Mouse (Mus musculus): ENCODE results near the gene Fancm. TPM values are rescaled to one million over a fixed set of nuclear protein-coding genes. Genes with fewer than 3 reads are reported as not detected.
"Not testable (repeated sequence)": the region's sequence is repeated elsewhere in the genome, so short reads cannot be mapped to it uniquely, and the experiment has no call there.

The Fancm gene
- total and polyA plus RNA-seq, 3 experiments, result 0.96 to 3.5 (median 2.0) TPM

GRCm38 (mm10) chr12:65119451-65119850, 44.0 kb downstream of the Fancm start:
- Histone ChIP-seq H3K4me3 (no peak overlapping the region), H3K4me1 (ENCODE audit: control insufficient read depth, insufficient read depth, low read length) (no peaks in the 10 kb centered on the region), H3K79me2 (replicated peaks; ENCODE audit: control insufficient read depth, insufficient read depth, low read length) (no peaks in the 10 kb centered on the region), H3K9ac (ENCODE audit: low read depth, low read length) (no peak overlapping the region), H3K36me3 (ENCODE audit: control insufficient read depth, insufficient read depth, low read length) (no peaks in the 10 kb centered on the region), H3K27ac (no peak overlapping the region), H3K27me3 (ENCODE audit: control insufficient read depth, insufficient read depth, low read length) (no peaks in the 10 kb centered on the region)
- TF ChIP-seq CTCF (IDR thresholded peaks at IDR 0.05) (no peak), POLR2A (IDR thresholded peaks at IDR 0.05; ENCODE audit: insufficient read depth, low read depth, low read length) (no peak), EP300 (IDR thresholded peaks at IDR 0.05; ENCODE audit: insufficient read depth, low read depth, low read length) (no peak)
- WGBS, result 93% methylated on average over 5 of the region's 5 CpGs
- intact Hi-C loops (cut with DNase I), result no loop called here
- DNase-seq, result no peak

- H3K4me3 ChIP-seq; H3K27ac ChIP-seq; H3K4me1 ChIP-seq (ENCODE audit: control insufficient read depth, insufficient read depth, low read length); DNase-seq; H3K9ac ChIP-seq (ENCODE audit: low read depth, low read length); H3K79me2 ChIP-seq (replicated peaks; ENCODE audit: control insufficient read depth, insufficient read depth, low read length); H3K36me3 ChIP-seq (ENCODE audit: control insufficient read depth, insufficient read depth, low read length); intact Hi-C loops (cut with DNase I); H3K27me3 ChIP-seq (ENCODE audit: control insufficient read depth, insufficient read depth, low read length): not testable (repeated sequence)
- WGBS, result 92% methylated on average over 4 of the region's 4 CpGs
Observed at GRCm38 (mm10) chr12:65136121-65136520, 60.7 kb downstream of the Fancm start.

GRCm38 (mm10) chr12:65172021-65172951, 96.9 kb downstream of the Fancm start, which contains the start of gene Mis18bp1:
Mis18bp1 (minus strand) TSS chr12:65172604.
- peak within 1 kb of the TSS; percentile 80 for H3K9ac ChIP-seq (ENCODE audit: low read depth, low read length)
- WGBS, result under 1% methylated on average over 70 of the region's 70 CpGs
- no peaks in the 10 kb centered on the region for H3K27me3 ChIP-seq (ENCODE audit: control insufficient read depth, insufficient read depth, low read length)
- peak; percentile 97 for DNase-seq
- TF ChIP-seq CTCF (IDR thresholded peaks at IDR 0.05), result no peak
- 0 out of 2 replicates have a peak, but pooled peaks have one; percentile 15 for TF ChIP-seq EP300 (IDR thresholded peaks at IDR 0.05; ENCODE audit: insufficient read depth, low read depth, low read length)
- TF ChIP-seq POLR2A (IDR thresholded peaks at IDR 0.05; ENCODE audit: insufficient read depth, low read depth, low read length), result peak; percentile 40; the same call in 1 of the 2 replicates
- no peaks in the 10 kb centered on the region for H3K79me2 ChIP-seq (replicated peaks; ENCODE audit: control insufficient read depth, insufficient read depth, low read length)
- peak within 1 kb of the TSS; percentile 57 for H3K4me3 ChIP-seq
- peak within 1 kb of the TSS; percentile 94 for H3K27ac ChIP-seq
- H3K36me3 ChIP-seq (ENCODE audit: control insufficient read depth, insufficient read depth, low read length), result no peaks in the 10 kb centered on the region
- H3K4me1 ChIP-seq (ENCODE audit: control insufficient read depth, insufficient read depth, low read length), result 0 out of 2 replicates have a peak, but pooled peaks cover 2% of the 10 kb centered on the region
- intact Hi-C loops (cut with DNase I), result loop anchor here (2.0 to 5.0 kb wide), 3 partner anchors 95 to 255 kb away; partner anchors contain the start of genes Gm527, Klhl28 and Togaram1

- not testable (repeated sequence) for H3K27me3 ChIP-seq (ENCODE audit: control insufficient read depth, insufficient read depth, low read length); H3K36me3 ChIP-seq (ENCODE audit: control insufficient read depth, insufficient read depth, low read length); H3K4me1 ChIP-seq (ENCODE audit: control insufficient read depth, insufficient read depth, low read length); H3K79me2 ChIP-seq (replicated peaks; ENCODE audit: control insufficient read depth, insufficient read depth, low read length)
- peak; percentile 66 to 68 for DNase-seq
- Histone ChIP-seq H3K27ac (peak overlapping the region; percentile 94), H3K9ac (ENCODE audit: low read depth, low read length) (peak overlapping the region; percentile 38), H3K4me3 (peak overlapping the region; percentile 57)
- peak; percentile 74 for TF ChIP-seq CTCF (IDR thresholded peaks at IDR 0.05)
- 24% methylated on average over 8 of the region's 8 CpGs for WGBS
- intact Hi-C loops (cut with DNase I), result loop anchor here (2.0 to 5.0 kb wide), 3 partner anchors 96 to 256 kb away; partner anchors contain the start of genes Gm527, Klhl28 and Togaram1
Observed at GRCm38 (mm10) chr12:65172959-65173358, 97.6 kb downstream of the Fancm start.

GRCm38 (mm10) chr12:65173736-65174135, 98.3 kb downstream of the Fancm start:
- WGBS, result 92% methylated on average over 5 of the region's 5 CpGs

More at GRCm38 (mm10) chr12:65173736-65174135, 98.3 kb downstream of the Fancm start:
- H3K4me1 ChIP-seq (ENCODE audit: control insufficient read depth, insufficient read depth, low read length), result 0 out of 2 replicates have a peak, but pooled peaks cover 2% of the 10 kb centered on the region
- no peak for TF ChIP-seq POLR2A (IDR thresholded peaks at IDR 0.05; ENCODE audit: insufficient read depth, low read depth, low read length)
- TF ChIP-seq CTCF (IDR thresholded peaks at IDR 0.05), result no peak
- TF ChIP-seq EP300 (IDR thresholded peaks at IDR 0.05; ENCODE audit: insufficient read depth, low read depth, low read length), result no peak
- no peak overlapping the region for H3K9ac ChIP-seq (ENCODE audit: low read depth, low read length)
- no peak overlapping the region for H3K4me3 ChIP-seq
- no peaks in the 10 kb centered on the region for H3K27me3 ChIP-seq (ENCODE audit: control insufficient read depth, insufficient read depth, low read length)
- intact Hi-C loops (cut with DNase I), result loop anchor here (2.0 to 5.0 kb wide), 3 partner anchors 97 to 256 kb away; partner anchors contain the start of genes Gm527, Klhl28 and Togaram1
- H3K36me3 ChIP-seq (ENCODE audit: control insufficient read depth, insufficient read depth, low read length), result no peaks in the 10 kb centered on the region
- H3K27ac ChIP-seq, result no peak overlapping the region
- H3K79me2 ChIP-seq (replicated peaks; ENCODE audit: control insufficient read depth, insufficient read depth, low read length), result no peaks in the 10 kb centered on the region
- DNase-seq, result no peak

Other genes starting within 250 kb of the Fancm start
- gene Gm527, start 157.7 kb upstream of the Fancm start, total RNA-seq (2021), result 1 to 10 TPM; 3.0 TPM
- gene Gm527, start 157.7 kb upstream of the Fancm start, polyA plus RNA-seq (2012; rRNA removed), result 1.5 and 2.5 TPM in 2 replicates
- gene Klhl28, start 110.1 kb upstream of the Fancm start, total RNA-seq (2021), result 10 to 100 TPM; 11.0 to 11.6 TPM
- gene Klhl28, start 110.1 kb upstream of the Fancm start, polyA plus RNA-seq (2012; rRNA removed), result 3.2 and 6.9 TPM in 2 replicates
- gene Togaram1, start 109.8 kb upstream of the Fancm start, total RNA-seq (2021), result 1 to 10 TPM; 9.7 to 10.0 TPM
- gene Togaram1, start 109.8 kb upstream of the Fancm start, polyA plus RNA-seq (2012; rRNA removed), result 2.6 and 5.9 TPM in 2 replicates
- gene Prpf39, start 39.3 kb upstream of the Fancm start, total RNA-seq (2021), result 10 to 100 TPM; 11.1 to 12.9 TPM
- gene Prpf39, start 39.3 kb upstream of the Fancm start, polyA plus RNA-seq (2012; rRNA removed), result 6.2 and 11.9 TPM in 2 replicates
- 100 to 1,000 TPM; 239 to 248 TPM for gene Fkbp3, start 1.6 kb upstream of the Fancm start, total RNA-seq (2021)
- gene Fkbp3, start 1.6 kb upstream of the Fancm start, polyA plus RNA-seq (2012; rRNA removed), result 217 and 275 TPM in 2 replicates
- 1 to 10 TPM in 1 of 2 experiments, under 1 TPM in 1; 0.23 to 1.1 TPM for gene Mis18bp1, start 97.0 kb downstream of the Fancm start, total RNA-seq (2021)
- gene Mis18bp1, start 97.0 kb downstream of the Fancm start, polyA plus RNA-seq (2012; rRNA removed), result 0.02 and 0.09 TPM in 2 replicates
- gene Wdr20rt, start 149.9 kb downstream of the Fancm start, total RNA-seq (2021), result not detected
- gene Wdr20rt, start 149.9 kb downstream of the Fancm start, polyA plus RNA-seq (2012; rRNA removed), result not detected in 2 replicates